Mouse (Mus musculus) spleen, adult 2 months (tissue): Measurements from ENCODE around the gene Hsph1. TPM values are rescaled to one million over a fixed set of nuclear protein-coding genes. Genes with fewer than 3 reads are reported as not detected.

Experiments used
- DNase-seq, 2 experiments: peaks; one replicate each; pipeline versions ENCODE4 v3.0.0 to v3.0.0-alpha.2; 2012 to 2021; ENCODE audit warnings: low spot score in 2 of 2, low read depth in 1 of 2
- H3K27ac ChIP-seq: fragments of 200-500 bp; 2 replicates; pipeline ENCODE4 v1.5.1; 2012; ENCODE audit warnings: low read length, inconsistent platforms; ENCODE audit not compliant: insufficient read depth
- H3K27me3 ChIP-seq: fragments of 200-500 bp; 2 replicates; pipeline ENCODE4 v1.6.1; 2012; ENCODE audit warnings: mild to moderate bottlenecking, moderate library complexity, low read length, inconsistent platforms; ENCODE audit not compliant: control insufficient read depth, insufficient read depth
- H3K36me3 ChIP-seq: fragments of 200-500 bp; 2 replicates; pipeline ENCODE4 v1.6.1; 2012; ENCODE audit warnings: mild to moderate bottlenecking, low read length, inconsistent platforms; ENCODE audit not compliant: control insufficient read depth, insufficient read depth
- H3K4me1 ChIP-seq: fragments of 200-500 bp; 2 replicates; pipeline ENCODE4 v1.6.1; 2011; ENCODE audit warnings: inconsistent platforms; ENCODE audit not compliant: control insufficient read depth, insufficient read depth, insufficient read length
- H3K4me3 ChIP-seq: fragments of 200-500 bp; 2 replicates; pipeline ENCODE4 v1.5.1; 2011; ENCODE audit warnings: mild to moderate bottlenecking, inconsistent platforms; ENCODE audit not compliant: insufficient read depth, insufficient read length; ENCODE audit errors: extremely low read depth
- CTCF ChIP-seq: fragments of 200-500 bp; IDR thresholded peaks from 2 replicates; pipeline ENCODE4 v1.5.1; 2011; ENCODE audit warnings: mild to moderate bottlenecking, inconsistent platforms; ENCODE audit not compliant: insufficient read depth, insufficient read length, insufficient replicate concordance; ENCODE audit errors: extremely low read depth
- POLR2A ChIP-seq: fragments of 200-500 bp; IDR thresholded peaks from 2 replicates; pipeline ENCODE4 v1.6.1; 2011; ENCODE audit warnings: low read depth, low read length, inconsistent platforms
- WGBS: fragments of 180-500 bp; shearing (Covaris S2); methylation state at CpG from one replicate; pipeline ENCODE4 v1.1.7; 2018; 5-methylcytosine and 5-hydroxymethylcytosine counted together
- polyA plus RNA-seq: library from polyadenylated mRNA; depleted of rRNA; stranded (reverse); fragments of >200 nt; gene quantifications from 2 replicates; pipeline ENCODE4 v1.2.3, GENCODE M21; 2012

Hsph1 gene
- polyA plus RNA-seq, 1 experiment: 9.5 TPM

DNA sequence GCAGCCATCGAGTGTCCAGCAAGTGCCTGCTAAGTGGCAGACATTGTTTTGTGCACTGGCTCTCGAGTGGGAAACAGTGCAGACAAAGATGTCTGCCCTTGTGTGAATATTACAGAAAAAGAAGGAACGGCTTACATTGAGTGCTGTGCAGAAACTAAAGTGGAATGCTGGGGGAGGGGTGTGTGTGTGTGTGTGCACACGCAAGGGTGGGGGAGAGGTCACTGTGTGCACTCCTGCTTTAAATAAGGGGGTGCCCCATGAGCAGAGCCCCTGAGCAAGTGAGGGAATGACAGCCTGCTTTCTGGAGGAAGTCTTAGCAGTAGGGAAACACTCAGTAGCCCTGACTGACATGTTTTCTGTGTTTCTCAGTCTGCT, 14.0 kb upstream of the Hsph1 start:
- H3K4me3 ChIP-seq: no peak overlapping the region
- 73% methylated on average over 4 of the region's 4 CpGs for WGBS
- no peak for TF ChIP-seq POLR2A
- no peak for TF ChIP-seq CTCF
- H3K4me1 ChIP-seq: no peaks in the 10 kb centered on the region
- no peak overlapping the region for H3K27ac ChIP-seq
- H3K36me3 ChIP-seq: no peaks in the 10 kb centered on the region
- no peak for DNase-seq
- H3K27me3 ChIP-seq: no peaks in the 10 kb centered on the region

DNA sequence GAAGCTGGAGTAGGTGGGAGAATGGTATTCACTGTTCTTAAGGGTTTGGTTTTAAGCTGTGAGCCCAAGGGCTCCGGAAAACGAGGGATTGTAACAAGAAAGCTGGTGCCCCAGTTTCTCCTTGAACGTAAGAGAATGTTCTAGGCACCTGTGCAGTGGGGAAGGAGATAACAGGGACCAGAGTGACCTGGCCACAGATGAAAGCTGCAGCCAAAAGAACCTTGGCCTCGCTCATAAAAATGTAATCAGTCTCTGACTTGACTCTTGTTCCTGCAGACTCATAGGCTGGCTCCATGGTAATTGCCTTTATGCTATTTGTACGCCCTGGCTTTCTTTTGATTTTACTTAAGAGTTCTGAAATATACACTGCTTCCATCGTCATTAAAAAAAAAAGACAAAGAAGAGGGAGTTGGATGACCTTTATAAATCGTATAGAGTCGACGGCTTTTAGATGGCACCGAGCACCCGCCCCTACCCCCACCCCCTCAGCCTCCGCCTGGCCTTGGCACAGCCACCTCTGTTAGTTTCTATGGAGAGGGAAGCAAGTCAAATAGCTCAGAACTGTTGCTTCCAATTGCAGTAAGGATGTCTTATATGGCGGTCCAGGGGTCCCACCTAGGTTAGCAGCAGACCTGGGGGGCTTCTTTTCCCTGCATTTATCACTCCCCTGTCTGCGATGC, 13.5 kb upstream of the Hsph1 start:
- H3K36me3 ChIP-seq: no peaks in the 10 kb centered on the region
- no peak overlapping the region for H3K27ac ChIP-seq
- H3K27me3 ChIP-seq: no peaks in the 10 kb centered on the region
- no peaks in the 10 kb centered on the region for H3K4me1 ChIP-seq
- DNase-seq: no peak
- WGBS: 82% methylated on average over 14 of the region's 14 CpGs
- TF ChIP-seq CTCF: no peak
- TF ChIP-seq POLR2A: no peak
- no peak overlapping the region for H3K4me3 ChIP-seq

DNA sequence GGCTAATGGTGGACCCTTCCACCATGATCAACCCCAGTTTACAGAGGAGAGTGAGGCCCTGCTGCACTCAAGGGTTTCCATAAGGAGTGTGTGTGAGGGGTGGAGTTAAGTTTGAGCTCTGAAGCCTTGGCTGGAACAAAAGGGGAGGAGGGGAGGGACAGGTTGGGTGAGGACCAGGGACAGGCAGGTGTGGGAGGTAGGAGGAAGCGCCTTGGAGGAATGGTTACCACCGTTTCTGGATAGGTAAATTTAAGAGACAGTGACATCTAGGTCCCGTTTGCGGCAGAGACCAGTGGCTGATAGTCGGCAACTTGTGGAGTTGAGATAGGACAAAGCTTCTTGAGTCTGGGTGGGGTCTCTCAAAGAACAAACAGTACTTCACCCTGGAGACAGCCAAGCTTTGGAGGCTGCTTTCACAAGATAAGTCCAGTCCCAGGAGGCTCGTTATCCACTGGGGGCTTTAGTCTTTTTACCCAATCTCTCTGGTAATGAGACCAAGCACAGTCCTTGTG, 12.8 kb upstream of the Hsph1 start:
- no peaks in the 10 kb centered on the region for H3K36me3 ChIP-seq
- H3K27ac ChIP-seq: no peak overlapping the region
- TF ChIP-seq CTCF (no peak), POLR2A (no peak)
- H3K4me3 ChIP-seq: no peak overlapping the region
- H3K4me1 ChIP-seq: no peaks in the 10 kb centered on the region
- WGBS: 81% methylated on average over 6 of the region's 6 CpGs
- H3K27me3 ChIP-seq: no peaks in the 10 kb centered on the region
- DNase-seq: no peak

DNA sequence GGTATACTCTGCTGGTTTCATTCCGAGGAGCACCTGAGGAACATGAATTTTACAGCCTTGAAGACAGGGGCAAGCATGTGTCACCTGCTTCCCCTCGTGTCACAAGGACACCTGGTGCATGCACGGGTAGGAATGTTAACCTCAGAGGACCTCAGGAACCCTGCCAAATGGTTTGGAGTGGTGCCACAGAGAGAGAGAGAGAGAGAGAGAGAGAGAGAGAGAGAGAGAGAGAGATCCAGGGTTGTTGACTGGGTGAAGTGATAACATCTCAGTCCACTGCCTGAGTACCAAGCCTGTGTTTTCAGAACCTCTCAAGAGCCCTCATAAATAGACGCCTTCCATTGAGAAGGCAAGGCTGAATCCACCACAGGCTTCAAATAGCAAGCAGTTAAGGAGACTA, 12.0 kb upstream of the Hsph1 start:
- Histone ChIP-seq H3K27me3 (no peaks in the 10 kb centered on the region), H3K4me1 (no peaks in the 10 kb centered on the region), H3K27ac (no peak overlapping the region), H3K4me3 (no peak overlapping the region), H3K36me3 (no peaks in the 10 kb centered on the region)
- WGBS: 25% methylated on average over 4 of the region's 4 CpGs
- no peak for DNase-seq
- TF ChIP-seq POLR2A (no peak), CTCF (no peak)

DNA sequence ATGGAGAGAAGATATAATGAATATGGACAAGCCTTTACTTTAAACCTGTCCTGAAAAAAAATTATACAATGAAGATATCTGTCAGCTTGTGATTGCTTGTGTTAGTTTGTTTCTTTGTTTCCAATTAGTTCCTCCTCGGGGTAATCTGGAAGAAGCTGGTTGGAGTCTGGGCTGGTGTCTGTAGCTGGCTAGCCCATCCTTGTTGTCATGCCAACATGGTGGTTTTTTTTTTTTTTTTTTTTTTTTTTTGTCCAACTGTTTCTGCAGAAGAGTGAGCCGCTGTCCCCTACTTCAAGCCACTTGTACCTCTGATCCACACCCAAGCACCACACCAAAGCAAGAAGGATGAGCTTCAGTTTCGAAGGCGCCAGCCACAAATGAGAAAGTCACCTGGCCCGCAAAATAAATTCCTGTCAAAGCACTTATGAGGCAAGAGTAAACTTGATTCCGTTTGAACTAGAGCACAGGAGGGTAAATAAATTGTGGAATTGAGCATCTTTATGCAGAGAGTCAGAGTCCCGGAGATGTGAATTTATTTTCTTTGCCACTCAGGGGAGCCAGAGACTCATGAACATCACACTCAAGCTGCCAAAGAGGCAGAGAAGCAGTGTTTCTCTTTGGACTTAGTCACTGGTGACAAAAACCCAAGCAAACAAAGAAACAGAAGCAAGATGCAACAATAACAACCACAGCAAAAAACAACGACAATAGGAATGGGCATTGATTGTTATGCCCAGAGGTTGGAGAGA, 11.4 kb upstream of the Hsph1 start:
- Histone ChIP-seq H3K4me1 (no peaks in the 10 kb centered on the region), H3K27ac (no peak overlapping the region), H3K27me3 (no peaks in the 10 kb centered on the region), H3K4me3 (no peak overlapping the region), H3K36me3 (no peaks in the 10 kb centered on the region)
- no peak for DNase-seq
- 69% methylated on average over 8 of the region's 8 CpGs for WGBS
- TF ChIP-seq POLR2A (no peak), CTCF (no peak)

DNA sequence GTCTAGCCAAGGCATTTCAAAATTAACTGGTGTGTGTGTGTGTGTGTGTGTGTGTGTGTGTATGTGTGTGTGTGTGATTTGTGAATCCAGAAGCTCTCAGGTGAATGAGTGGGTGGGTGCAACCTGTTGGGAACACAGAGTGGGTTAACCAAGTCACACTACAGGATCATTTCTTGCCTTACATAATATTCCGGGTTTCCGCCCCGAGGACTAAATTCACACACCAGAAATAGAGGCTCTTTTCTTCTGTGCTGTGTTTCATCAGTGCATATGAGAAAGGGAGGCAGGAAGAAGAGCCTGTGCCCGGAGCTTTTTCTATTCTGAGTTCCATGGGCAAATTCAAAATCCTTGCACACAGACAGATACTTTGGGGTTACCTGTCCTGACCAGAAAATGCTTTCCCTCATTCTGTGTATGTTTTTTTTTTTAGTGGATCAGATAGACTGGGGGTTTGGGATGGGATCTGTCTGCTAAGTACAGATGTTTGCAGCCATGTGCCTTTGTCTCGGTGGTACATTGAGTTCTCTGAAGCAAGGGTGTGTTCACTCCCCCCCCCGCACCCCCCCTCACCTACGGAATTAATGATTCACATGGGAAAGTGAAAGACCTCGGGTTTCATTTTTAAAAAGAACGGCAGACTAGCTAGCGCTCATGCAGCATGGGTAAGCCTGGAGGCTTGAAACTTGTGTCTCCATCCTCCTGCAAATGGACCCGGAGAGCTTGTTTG, 6.8 kb upstream of the Hsph1 start:
- H3K4me3 ChIP-seq: no peak overlapping the region; the same call in 1 of the 2 replicates
- H3K27me3 ChIP-seq: no peaks in the 10 kb centered on the region
- H3K36me3 ChIP-seq: no peaks in the 10 kb centered on the region
- H3K27ac ChIP-seq: no peak overlapping the region
- no peaks in the 10 kb centered on the region for H3K4me1 ChIP-seq
- DNase-seq: no peak
- 86% methylated on average over 11 of the region's 11 CpGs for WGBS
- TF ChIP-seq POLR2A (no peak), CTCF (no peak)
